Mouse (Mus musculus) E14TG2a.4 (cell line): ENCODE data around the gene Specc1.

Experiments used
- H3K27me3 ChIP-seq: 2 replicates; pipeline ENCODE4 v1.6.1; 2014; ENCODE audit warnings: low read length, control low read depth; ENCODE audit not compliant: insufficient read depth
- H3K36me3 ChIP-seq: 2 replicates; pipeline ENCODE4 v1.6.1; 2014; ENCODE audit warnings: low read length, control low read depth; ENCODE audit not compliant: insufficient read depth
- H3K4me1 ChIP-seq: replicated peaks from 2 replicates; pipeline ENCODE4 v1.6.1; 2014; ENCODE audit warnings: low read depth, low read length, control low read depth
- H3K4me3 ChIP-seq: replicated peaks from 2 replicates; pipeline ENCODE4 v1.5.1; 2014; ENCODE audit warnings: mild to moderate bottlenecking, low read length
- H3K9me3 ChIP-seq: 2 replicates; pipeline ENCODE4 v1.6.1; 2014; ENCODE audit warnings: low read length, control low read depth
- CTCF ChIP-seq: conservative IDR thresholded peaks from 2 replicates; pipeline ENCODE4 v1.5.1; 2014; ENCODE audit warnings: low read length
- NANOG ChIP-seq: IDR thresholded peaks from 2 replicates; pipeline ENCODE4 v1.6.1; 2014; ENCODE audit warnings: borderline replicate concordance, low read length, mixed read lengths
- POU5F1 ChIP-seq: IDR thresholded peaks from 2 replicates; pipeline ENCODE4 v1.6.1; 2014; ENCODE audit warnings: low read length, borderline replicate concordance

Specc1 gene

DNA sequence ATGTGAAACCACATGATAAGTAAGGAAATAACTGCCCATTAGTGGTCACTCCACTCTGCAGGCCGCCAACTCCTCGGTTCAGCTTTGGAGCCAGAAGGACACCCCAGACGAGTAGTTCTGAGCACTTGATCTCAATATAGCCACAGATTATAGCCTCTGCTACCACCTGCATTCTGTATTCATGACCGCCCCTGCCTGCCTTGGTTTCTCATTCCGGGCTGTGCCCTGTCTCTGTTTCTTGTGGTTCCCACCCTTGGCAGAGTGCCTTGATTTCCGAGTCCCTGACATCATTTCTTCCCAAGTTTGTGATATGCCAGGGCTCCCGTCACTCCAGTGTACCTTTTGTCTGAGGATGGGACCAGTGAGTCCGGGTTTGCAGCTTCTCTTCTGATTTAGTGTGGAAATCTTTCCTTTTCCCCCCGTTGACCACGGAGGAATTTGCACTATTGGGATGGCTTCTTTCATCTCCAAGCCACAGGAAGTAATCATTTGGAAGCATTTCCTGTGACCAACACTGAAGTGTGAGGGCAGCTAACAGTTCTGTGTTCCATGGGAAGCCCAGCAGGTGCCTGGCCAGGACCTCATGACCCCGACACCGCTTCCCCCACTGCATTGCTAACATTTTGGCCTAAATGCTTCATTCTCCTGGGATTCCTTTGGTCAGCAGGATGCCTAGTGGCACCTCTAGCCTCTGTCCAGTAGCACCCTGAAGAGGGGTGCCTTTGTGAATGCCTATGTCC lies 67.1 kb downstream of the Specc1 start:
- Histone ChIP-seq H3K27me3 (peaks cover 23% of the 10 kb centered on the region), H3K4me3 (no peak overlapping the region), H3K9me3 (peaks cover 9% of the 10 kb centered on the region), H3K36me3 (no peaks in the 10 kb centered on the region), H3K4me1 (peaks cover 8% of the 10 kb centered on the region; the same call in 1 of the 2 replicates)
- TF ChIP-seq NANOG (no peak), POU5F1 (no peak), CTCF (no peak)

DNA sequence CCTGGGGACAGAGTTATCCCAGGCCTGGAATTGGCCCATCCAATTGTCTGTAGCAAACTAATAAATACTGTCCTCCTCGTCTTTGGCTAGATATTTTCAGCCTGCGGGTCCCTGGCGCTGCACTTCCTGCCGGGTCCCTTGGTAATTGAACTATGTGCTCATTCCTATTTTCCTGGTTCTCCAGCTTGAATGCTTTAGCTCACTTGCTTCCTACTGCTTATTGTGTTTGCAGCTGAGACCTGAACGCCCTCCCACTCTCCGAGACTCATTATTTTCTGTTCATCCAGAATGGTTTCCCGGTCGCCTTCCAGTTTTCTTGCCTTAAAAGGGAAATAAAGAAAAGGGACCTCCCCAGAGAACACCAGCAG lies 67.7 kb downstream of the Specc1 start:
- no peak for TF ChIP-seq NANOG
- TF ChIP-seq CTCF, result no peak
- no peak for TF ChIP-seq POU5F1
- Histone ChIP-seq H3K4me1 (peaks cover 8% of the 10 kb centered on the region; the same call in 1 of the 2 replicates), H3K27me3 (peaks cover 21% of the 10 kb centered on the region), H3K36me3 (no peaks in the 10 kb centered on the region), H3K9me3 (peaks cover 9% of the 10 kb centered on the region), H3K4me3 (no peak overlapping the region)

DNA sequence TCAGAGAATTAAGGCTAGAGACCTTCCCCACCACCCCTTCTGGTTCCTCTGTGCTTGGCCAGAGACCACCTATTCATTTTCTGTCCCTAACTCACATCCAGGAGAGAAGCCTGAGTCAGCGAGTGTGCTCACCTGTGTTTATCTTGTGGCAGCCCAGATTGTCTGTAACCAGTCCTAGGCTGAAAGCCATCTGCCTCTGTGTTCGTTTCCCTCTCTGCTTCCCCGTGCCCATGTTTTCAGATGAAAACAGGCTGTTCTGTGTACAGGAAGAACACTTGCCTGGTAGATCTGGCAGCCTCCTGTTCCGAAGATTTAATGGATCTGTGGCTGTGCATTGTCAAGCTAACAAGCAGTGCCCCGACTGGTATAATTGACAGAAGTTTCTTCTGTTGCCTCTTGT lies 68.4 kb downstream of the Specc1 start:
- H3K4me3 ChIP-seq, result no peak overlapping the region
- H3K27me3 ChIP-seq, result peaks cover 17% of the 10 kb centered on the region
- H3K4me1 ChIP-seq, result peaks cover 8% of the 10 kb centered on the region; the same call in 1 of the 2 replicates
- H3K9me3 ChIP-seq, result peaks cover 9% of the 10 kb centered on the region
- no peak for TF ChIP-seq NANOG
- TF ChIP-seq CTCF, result no peak
- TF ChIP-seq POU5F1, result no peak
- H3K36me3 ChIP-seq, result no peaks in the 10 kb centered on the region

DNA sequence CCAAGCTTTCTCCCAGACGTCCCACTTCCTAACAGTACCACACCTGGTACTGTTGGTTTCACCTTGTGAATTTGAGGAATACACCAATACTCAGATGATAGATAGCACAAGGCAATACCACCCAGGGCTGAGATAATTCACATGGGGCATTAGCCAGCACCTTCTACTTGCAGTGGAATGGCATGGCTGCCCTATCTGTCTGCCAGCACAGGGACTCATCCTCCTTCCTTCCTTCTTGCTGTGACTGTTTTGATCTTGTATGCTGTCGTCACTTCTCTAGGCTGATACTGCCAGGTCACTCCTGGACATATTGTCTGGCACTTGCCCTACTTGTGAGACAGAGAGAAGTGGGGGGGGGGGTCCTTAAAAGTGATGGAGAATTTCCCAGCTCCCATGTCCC lies 69.2 kb downstream of the Specc1 start:
- H3K9me3 ChIP-seq, result peaks cover 9% of the 10 kb centered on the region
- H3K4me1 ChIP-seq, result peaks cover 13% of the 10 kb centered on the region; the same call in 1 of the 2 replicates
- TF ChIP-seq NANOG (no peak), CTCF (no peak), POU5F1 (no peak)
- no peaks in the 10 kb centered on the region for H3K36me3 ChIP-seq
- no peak overlapping the region for H3K4me3 ChIP-seq
- H3K27me3 ChIP-seq, result peaks cover 16% of the 10 kb centered on the region

DNA sequence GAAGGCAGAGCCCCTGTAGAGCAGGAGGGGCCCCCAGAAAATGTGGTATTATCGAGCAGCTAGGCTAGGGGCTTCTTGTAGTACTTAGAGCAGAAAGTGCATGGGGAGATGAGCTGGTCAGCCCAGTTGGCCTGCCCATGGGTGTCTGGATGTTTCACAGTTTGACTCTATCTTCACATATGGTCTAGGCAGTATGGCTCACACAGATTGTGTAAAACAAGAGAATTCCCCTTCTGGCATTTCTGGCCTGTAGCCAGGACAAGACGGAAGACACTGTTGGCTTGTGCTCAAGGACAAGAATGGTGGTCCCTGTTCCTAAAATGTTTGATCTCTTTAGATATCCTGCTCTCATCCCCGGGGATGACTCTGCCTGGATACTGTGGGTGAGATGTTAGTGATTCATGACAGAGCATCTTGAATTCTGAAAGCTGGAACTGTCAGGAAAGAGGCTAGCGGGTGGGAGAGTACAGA lies 69.8 kb downstream of the Specc1 start:
- peaks cover 9% of the 10 kb centered on the region for H3K9me3 ChIP-seq
- TF ChIP-seq POU5F1, result no peak
- TF ChIP-seq CTCF, result no peak
- TF ChIP-seq NANOG, result no peak
- peaks cover 13% of the 10 kb centered on the region; the same call in 1 of the 2 replicates for H3K4me1 ChIP-seq
- no peaks in the 10 kb centered on the region for H3K36me3 ChIP-seq
- peaks cover 16% of the 10 kb centered on the region for H3K27me3 ChIP-seq
- H3K4me3 ChIP-seq, result no peak overlapping the region

DNA sequence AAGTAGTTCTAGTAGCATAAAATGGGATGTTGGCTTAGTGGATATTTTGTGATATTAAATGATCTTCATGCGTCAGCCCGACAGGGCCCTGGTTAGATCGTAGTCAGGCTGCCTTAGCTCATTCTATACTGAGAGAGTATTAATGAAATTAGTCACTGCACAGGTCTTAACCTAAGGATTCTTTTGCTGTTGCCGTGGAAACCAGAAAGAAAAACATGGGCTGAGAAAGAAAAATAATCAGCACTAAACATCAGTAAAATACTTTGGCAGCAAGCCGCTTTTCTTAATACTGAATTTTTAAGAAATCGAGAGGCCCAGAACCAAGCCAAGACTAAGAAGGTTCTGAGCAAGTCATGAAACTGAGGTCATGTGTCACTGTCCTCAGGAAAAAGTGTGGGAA lies 70.7 kb downstream of the Specc1 start:
- Histone ChIP-seq H3K4me3 (no peak overlapping the region), H3K27me3 (peaks cover 11% of the 10 kb centered on the region), H3K9me3 (peaks cover 9% of the 10 kb centered on the region), H3K36me3 (no peaks in the 10 kb centered on the region), H3K4me1 (peaks cover 13% of the 10 kb centered on the region; the same call in 1 of the 2 replicates)
- TF ChIP-seq CTCF (no peak), POU5F1 (no peak), NANOG (no peak)

DNA sequence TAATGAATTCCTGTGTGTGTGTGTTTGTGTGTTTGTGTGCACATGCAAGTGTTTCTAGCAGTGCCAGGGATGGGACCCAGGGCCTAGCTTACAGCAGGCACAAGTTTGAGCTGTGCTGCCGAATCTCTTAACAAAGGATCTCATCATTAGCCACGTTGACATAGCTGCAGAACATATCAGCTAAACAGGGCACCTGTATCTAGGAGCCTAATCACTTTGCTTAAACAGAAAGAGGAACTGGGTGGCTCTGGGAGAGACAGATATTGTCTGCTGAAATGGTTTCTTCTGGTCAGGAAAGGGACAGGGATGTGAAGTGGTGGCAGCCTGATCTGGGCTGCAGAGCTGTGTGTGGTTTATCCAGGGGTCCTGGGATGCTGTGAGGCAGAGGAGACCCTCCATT lies 71.1 kb downstream of the Specc1 start:
- no peaks in the 10 kb centered on the region for H3K36me3 ChIP-seq
- peaks cover 7% of the 10 kb centered on the region; the same call in 1 of the 2 replicates for H3K27me3 ChIP-seq
- H3K4me1 ChIP-seq, result peaks cover 13% of the 10 kb centered on the region; the same call in 1 of the 2 replicates
- H3K4me3 ChIP-seq, result no peak overlapping the region
- H3K9me3 ChIP-seq, result peaks cover 9% of the 10 kb centered on the region
- TF ChIP-seq POU5F1 (no peak), NANOG (no peak), CTCF (no peak)

DNA sequence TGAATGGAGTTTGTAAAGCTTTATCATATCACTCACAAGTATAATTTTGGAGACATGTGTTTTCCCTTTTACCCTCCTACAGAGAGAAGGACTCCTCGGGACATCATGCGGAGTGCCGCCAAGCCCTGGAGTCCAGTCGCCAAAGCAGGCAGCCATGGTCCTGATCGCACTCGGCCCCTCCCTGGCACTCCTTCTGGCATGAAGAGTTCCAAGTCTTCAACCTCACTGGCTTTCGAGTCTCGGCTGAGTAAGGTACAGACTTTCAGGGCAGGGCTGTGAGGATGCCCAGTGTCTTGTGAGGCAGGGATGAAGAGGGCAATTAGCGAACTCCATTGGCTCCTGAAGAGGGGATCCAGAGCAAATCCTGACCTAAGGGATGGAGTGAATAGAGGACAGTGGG lies 72.6 kb downstream of the Specc1 start:
- Histone ChIP-seq H3K36me3 (no peaks in the 10 kb centered on the region), H3K9me3 (peaks cover 9% of the 10 kb centered on the region), H3K27me3 (peaks cover under 1% of the 10 kb centered on the region; the same call in 1 of the 2 replicates), H3K4me1 (peaks cover 5% of the 10 kb centered on the region; the same call in 1 of the 2 replicates), H3K4me3 (no peak overlapping the region)
- TF ChIP-seq CTCF (no peak), NANOG (no peak), POU5F1 (no peak)
